Mouse (Mus musculus): ENCODE measurements around the gene Olfr1177-ps. TPM values are rescaled to one million over a fixed set of nuclear protein-coding genes. Genes with fewer than 3 reads are reported as not detected.

The Olfr1177-ps gene
- polyA plus RNA-seq (2012; rRNA removed): not detected in 2 replicates

GRCm38 (mm10) chr2:88346392-88346791 lies at the start of gene Olfr1177-ps:
Gene Olfr1177-ps, minus strand, starts transcription at chr2:88346492.
- DNase-seq (ENCODE audit: extremely low spot score in 1 of 2, low spot score in 1 of 2): no peak

- no peak for DNase-seq (ENCODE audit: extremely low spot score in 1 of 2, low spot score in 1 of 2)
Observed at GRCm38 (mm10) chr2:88386762-88387161, 40.5 kb upstream of the Olfr1177-ps start, which contains the start of gene Olfr1178. Gene Olfr1178, plus strand, starts transcription at chr2:88387062.

GRCm38 (mm10) chr2:88356304-88356703 lies 10.0 kb upstream of the Olfr1177-ps start:
- peak in 1 of 2 experiments; percentile 64 for DNase-seq (ENCODE audit: extremely low spot score in 1 of 2, low spot score in 1 of 2)

GRCm38 (mm10) chr2:88336421-88336820 lies 9.9 kb downstream of the Olfr1177-ps start, which contains the start of gene Olfr1176:
Gene Olfr1176, plus strand, starts transcription at chr2:88336721.
- no peak for DNase-seq (ENCODE audit: extremely low spot score in 1 of 2, low spot score in 1 of 2)

- DNase-seq (ENCODE audit: extremely low spot score in 1 of 2, low spot score in 1 of 2): no peak
Observed at GRCm38 (mm10) chr2:88327115-88327514, 19.2 kb downstream of the Olfr1177-ps start, which contains the start of gene Olfr1175-ps. Gene Olfr1175-ps, minus strand, starts transcription at chr2:88327215.

GRCm38 (mm10) chr2:88315035-88315434 lies 31.3 kb downstream of the Olfr1177-ps start, which contains the start of gene Olfr1174-ps:
Gene Olfr1174-ps, minus strand, starts transcription at chr2:88315135.
- DNase-seq (ENCODE audit: extremely low spot score in 1 of 2, low spot score in 1 of 2): no peak

Other genes starting within 250 kb of the Olfr1177-ps start
- not detected in 2 replicates for gene Olfr1166, start 218.2 kb downstream of the Olfr1177-ps start, polyA plus RNA-seq (2012; rRNA removed)
- not detected in 2 replicates for gene Olfr1167, start 191.3 kb downstream of the Olfr1177-ps start, polyA plus RNA-seq (2012; rRNA removed)
- not detected in 2 replicates for gene Olfr1168, start 164.6 kb downstream of the Olfr1177-ps start, polyA plus RNA-seq (2012; rRNA removed)
- not detected in 2 replicates for gene Olfr1170, start 118.2 kb downstream of the Olfr1177-ps start, polyA plus RNA-seq (2012; rRNA removed)
- not detected in 2 replicates for gene Olfr1173, start 66.6 kb downstream of the Olfr1177-ps start, polyA plus RNA-seq (2012; rRNA removed)
- not detected in 2 replicates for gene Olfr1174-ps, start 31.4 kb downstream of the Olfr1177-ps start, polyA plus RNA-seq (2012; rRNA removed)
- gene Olfr1175-ps, start 19.3 kb downstream of the Olfr1177-ps start, polyA plus RNA-seq (2012; rRNA removed): not detected in 2 replicates
- gene Olfr1176, start 9.8 kb downstream of the Olfr1177-ps start, polyA plus RNA-seq (2012; rRNA removed): 0.02 TPM in 1 of 2 replicates, not detected in the other
- gene Olfr1178, start 40.6 kb upstream of the Olfr1177-ps start, polyA plus RNA-seq (2012; rRNA removed): not detected in 2 replicates
- gene Olfr1179, start 60.0 kb upstream of the Olfr1177-ps start, polyA plus RNA-seq (2012; rRNA removed): not detected in 2 replicates
- not detected in 2 replicates for gene Olfr1180, start 72.7 kb upstream of the Olfr1177-ps start, polyA plus RNA-seq (2012; rRNA removed)
- gene Olfr1181, start 79.7 kb upstream of the Olfr1177-ps start, polyA plus RNA-seq (2012; rRNA removed): not detected in 2 replicates
- not detected in 2 replicates for gene Gm13757, start 102.6 kb upstream of the Olfr1177-ps start, polyA plus RNA-seq (2012; rRNA removed)
- gene Olfr1183, start 108.4 kb upstream of the Olfr1177-ps start, polyA plus RNA-seq (2012; rRNA removed): not detected in 2 replicates
- gene Olfr1184, start 137.1 kb upstream of the Olfr1177-ps start, polyA plus RNA-seq (2012; rRNA removed): not detected in 2 replicates
- gene Olfr1185-ps1, start 146.8 kb upstream of the Olfr1177-ps start, polyA plus RNA-seq (2012; rRNA removed): not detected in 2 replicates
- gene Olfr1186, start 172.1 kb upstream of the Olfr1177-ps start, polyA plus RNA-seq (2012; rRNA removed): not detected in 2 replicates
- not detected in 2 replicates for gene Olfr1188, start 210.4 kb upstream of the Olfr1177-ps start, polyA plus RNA-seq (2012; rRNA removed)
- not detected in 2 replicates for gene Olfr1189, start 240.0 kb upstream of the Olfr1177-ps start, polyA plus RNA-seq (2012; rRNA removed)